Mouse (Mus musculus) forebrain, embryonic 13.5 days (tissue): ENCODE data around the gene Prl3b1. TPM values are rescaled to one million over a fixed set of nuclear protein-coding genes. Genes with fewer than 3 reads are reported as not detected.

ENCODE experiments used
- ATAC-seq: fragments of 200-750 bp; cut with Nextera tagmentation; 2 replicates; pipeline ENCODE4 v1.8.0; 2017
- H3K27ac ChIP-seq: fragments of 300-500 bp; sonication (generic); 2 replicates; pipeline ENCODE4 v1.5.1; 2015; ENCODE audit warnings: inconsistent platforms, mild to moderate bottlenecking, moderate library complexity
- H3K27me3 ChIP-seq: fragments of 300-500 bp; sonication (generic); 2 replicates; pipeline ENCODE4 v1.6.1; 2015; ENCODE audit warnings: mild to moderate bottlenecking, inconsistent platforms
- H3K36me3 ChIP-seq: fragments of 300-500 bp; sonication (generic); 2 replicates; pipeline ENCODE4 v1.6.1; 2015; ENCODE audit warnings: mild to moderate bottlenecking, inconsistent platforms; ENCODE audit not compliant: poor library complexity, severe bottlenecking
- H3K4me1 ChIP-seq: fragments of 300-500 bp; sonication (generic); 2 replicates; pipeline ENCODE4 v1.6.1; 2015; ENCODE audit warnings: inconsistent platforms
- H3K4me2 ChIP-seq: fragments of 300-500 bp; sonication (generic); 2 replicates; pipeline ENCODE4 v1.6.1; 2015; ENCODE audit warnings: inconsistent platforms, mild to moderate bottlenecking, moderate library complexity
- H3K4me3 ChIP-seq: fragments of 300-500 bp; sonication (generic); 2 replicates; pipeline ENCODE4 v1.5.1; 2015; ENCODE audit warnings: mild to moderate bottlenecking, inconsistent platforms
- H3K9ac ChIP-seq: fragments of 300-500 bp; sonication (generic); 2 replicates; pipeline ENCODE4 v1.6.1; 2015; ENCODE audit warnings: mild to moderate bottlenecking, inconsistent platforms
- H3K9me3 ChIP-seq: fragments of 300-500 bp; sonication (generic); replicated peaks from 2 replicates; pipeline ENCODE4 v1.6.1; 2016; ENCODE audit warnings: inconsistent platforms
- WGBS: fragments of 180-500 bp; shearing (Covaris S2); methylation state at CpG from one replicate; pipeline ENCODE4 v1.1.7; 2015; 5-methylcytosine and 5-hydroxymethylcytosine counted together
- polyA plus RNA-seq: library from polyadenylated mRNA; unstranded; fragments of >200 nt; fragmentation: Nextera tagmentation; extraction: Ambion mirVana; gene quantifications from 2 replicates; pipeline ENCODE4 v1.2.1, GENCODE M21; 2015

The Prl3b1 gene
- not detected in 2 replicates for polyA plus RNA-seq

- no peaks in the 10 kb centered on the region for H3K36me3 ChIP-seq
Observed at GRCm38 (mm10) chr13:27241547-27241946, at the start of gene Prl3b1. Prl3b1 (plus strand) TSS chr13:27241847.

GRCm38 (mm10) chr13:27196359-27196758, 45.3 kb upstream of the Prl3b1 start, which contains the start of gene Prl3c1:
Prl3c1 (plus strand) TSS chr13:27196659.
- Histone ChIP-seq H3K4me1 (no peaks in the 10 kb centered on the region), H3K9me3 (no peaks in the 10 kb centered on the region), H3K27me3 (no peaks in the 10 kb centered on the region), H3K9ac (no peak within 1 kb of the TSS), H3K36me3 (no peaks in the 10 kb centered on the region), H3K27ac (no peak within 1 kb of the TSS), H3K4me3 (no peak within 1 kb of the TSS), H3K4me2 (no peak within 1 kb of the TSS)
- no peak for ATAC-seq
- WGBS = 96% methylated on average over 1 of the region's 1 CpGs

More at GRCm38 (mm10) chr13:27241547-27241946, at the start of gene Prl3b1:
- H3K27me3 ChIP-seq = no peaks in the 10 kb centered on the region
- H3K4me2 ChIP-seq = no peak within 1 kb of the TSS
- ATAC-seq = no peak
- H3K9me3 ChIP-seq = no peaks in the 10 kb centered on the region
- WGBS = 100% methylated on average over 1 of the region's 1 CpGs
- H3K9ac ChIP-seq = no peak within 1 kb of the TSS
- no peak within 1 kb of the TSS for H3K4me3 ChIP-seq
- no peak within 1 kb of the TSS for H3K27ac ChIP-seq
- no peaks in the 10 kb centered on the region for H3K4me1 ChIP-seq

GRCm38 (mm10) chr13:27259136-27259535, 17.5 kb downstream of the Prl3b1 start, which contains the start of gene Prl3a1:
Prl3a1 (plus strand) TSS chr13:27259436.
- Histone ChIP-seq H3K4me1 (no peaks in the 10 kb centered on the region), H3K9ac (no peak within 1 kb of the TSS), H3K9me3 (no peaks in the 10 kb centered on the region), H3K4me2 (no peak within 1 kb of the TSS), H3K27ac (no peak within 1 kb of the TSS), H3K4me3 (no peak within 1 kb of the TSS), H3K27me3 (no peaks in the 10 kb centered on the region), H3K36me3 (no peaks in the 10 kb centered on the region)
- ATAC-seq = no peak
- 90% methylated on average over 4 of the region's 4 CpGs for WGBS

Other genes starting within 250 kb of the Prl3b1 start
- not detected in 2 replicates for gene Prl, start 184.3 kb upstream of the Prl3b1 start, polyA plus RNA-seq
- not detected in 2 replicates for gene Prl3d1, start 147.7 kb upstream of the Prl3b1 start, polyA plus RNA-seq
- gene Prl3d2, start 120.1 kb upstream of the Prl3b1 start, polyA plus RNA-seq = not detected in 2 replicates
- not detected in 2 replicates for gene Prl3d3, start 85.1 kb upstream of the Prl3b1 start, polyA plus RNA-seq
- not detected in 2 replicates for gene Prl3c1, start 45.2 kb upstream of the Prl3b1 start, polyA plus RNA-seq
- gene Prl3a1, start 17.6 kb downstream of the Prl3b1 start, polyA plus RNA-seq = not detected in 2 replicates
- not detected in 2 replicates for gene Prl6a1, start 70.8 kb downstream of the Prl3b1 start, polyA plus RNA-seq
- not detected in 2 replicates for gene Prl8a2, start 103.8 kb downstream of the Prl3b1 start, polyA plus RNA-seq
- gene Prl2b1, start 149.0 kb downstream of the Prl3b1 start, polyA plus RNA-seq = not detected in 2 replicates
- gene Prl8a6, start 196.8 kb downstream of the Prl3b1 start, polyA plus RNA-seq = not detected in 2 replicates